Mouse (Mus musculus) spleen, adult 2 months (tissue): ENCODE measurements around the gene Psmd4.

Source experiments
- CTCF ChIP-seq: fragments of 200-500 bp; IDR thresholded peaks from 2 replicates; pipeline ENCODE4 v1.5.1; 2011; ENCODE audit warnings: mild to moderate bottlenecking, inconsistent platforms; ENCODE audit not compliant: insufficient read depth, insufficient read length, insufficient replicate concordance; ENCODE audit errors: extremely low read depth
- POLR2A ChIP-seq: fragments of 200-500 bp; IDR thresholded peaks from 2 replicates; pipeline ENCODE4 v1.6.1; 2011; ENCODE audit warnings: low read depth, low read length, inconsistent platforms

GRCm38 (mm10) chr3:95014428-95015151 lies 27.8 kb downstream of the Psmd4 start:
- no peak for TF ChIP-seq POLR2A
- no peak for TF ChIP-seq CTCF
